Mouse (Mus musculus) erythroblast, embryonic 14.5 days (primary cell): ENCODE measurements around the gene Dlx4. TPM values are rescaled to one million over a fixed set of nuclear protein-coding genes. Genes with fewer than 3 reads are reported as not detected.

Experiments used
- H3K27me3 ChIP-seq: 2 replicates; pipeline ENCODE4 v1.6.1; 2012; ENCODE audit warnings: inconsistent platforms; ENCODE audit not compliant: control insufficient read depth
- H3K36me3 ChIP-seq: 2 replicates; pipeline ENCODE4 v1.6.1; 2012; ENCODE audit warnings: mild to moderate bottlenecking, inconsistent platforms; ENCODE audit not compliant: control insufficient read depth
- H3K4me1 ChIP-seq: 2 replicates; pipeline ENCODE4 v1.6.1; 2012; ENCODE audit warnings: inconsistent platforms; ENCODE audit not compliant: control insufficient read depth
- H3K4me3 ChIP-seq: replicated peaks from 2 replicates; pipeline ENCODE3; 2012; ENCODE audit warnings: moderate library complexity, mild to moderate bottlenecking, inconsistent platforms
- H3K9me3 ChIP-seq: 2 replicates; pipeline ENCODE4 v1.6.1; 2012; ENCODE audit warnings: low read length, inconsistent platforms, mixed read lengths; ENCODE audit not compliant: control insufficient read depth
- GATA1 ChIP-seq: IDR thresholded peaks from 2 replicates; pipeline ENCODE4 v1.6.1; 2012; ENCODE audit warnings: low read length, inconsistent platforms, mixed read lengths
- TAL1 ChIP-seq: IDR thresholded peaks from 3 replicates; pipeline ENCODE4 v1.6.1; 2012; ENCODE audit warnings: low read length, inconsistent platforms, mixed read lengths
- polyA plus RNA-seq: library from polyadenylated mRNA; stranded (reverse); fragments of >175 nt; gene quantifications from 2 replicates; pipeline ENCODE4 v1.2.3, GENCODE M21; 2012

The Dlx4 gene
- polyA plus RNA-seq, 1 experiment, result not detected

DNA sequence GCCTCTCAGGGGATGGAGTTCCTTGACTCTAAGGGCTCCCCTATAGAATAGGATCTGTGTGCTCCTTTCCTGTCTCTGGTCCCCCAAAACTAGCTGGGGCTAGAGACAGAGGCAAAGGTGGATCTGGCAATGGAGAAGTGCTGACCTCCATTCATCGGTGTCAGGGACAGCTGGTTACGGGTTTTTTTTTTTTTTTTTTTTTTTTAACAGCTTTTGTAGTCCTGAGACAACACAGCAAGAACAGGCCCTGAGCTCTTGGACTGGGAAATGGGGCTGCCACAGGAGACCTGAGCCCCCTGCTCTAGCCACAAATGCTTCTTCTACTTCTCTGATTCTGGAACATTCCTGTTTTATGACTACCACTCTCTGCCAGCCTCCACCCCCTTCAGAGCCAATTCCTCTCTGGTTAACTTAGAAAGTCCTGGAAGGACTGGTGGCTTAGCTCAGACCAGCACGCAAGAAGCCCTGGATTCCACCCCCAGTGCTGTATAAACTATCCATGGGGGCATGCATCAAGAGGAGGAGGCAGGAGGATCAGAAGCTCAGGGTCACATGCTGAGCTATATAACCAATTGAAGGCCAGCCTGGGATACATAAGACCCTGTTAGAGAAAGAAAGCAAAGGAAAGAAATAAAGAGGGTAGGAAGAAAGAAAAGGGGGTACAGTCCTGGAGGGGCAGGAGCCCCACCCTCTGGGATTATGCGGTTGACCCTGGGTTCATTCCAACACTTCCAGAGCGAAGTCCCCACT, 47.5 kb downstream of the Dlx4 start:
- Histone ChIP-seq H3K36me3 (no peaks in the 10 kb centered on the region), H3K27me3 (peaks cover 7% of the 10 kb centered on the region), H3K4me3 (no peak overlapping the region), H3K4me1 (no peaks in the 10 kb centered on the region), H3K9me3 (peaks cover 3% of the 10 kb centered on the region; the same call in 1 of the 2 replicates)
- TF ChIP-seq GATA1 (no peak), TAL1 (no peak)

DNA sequence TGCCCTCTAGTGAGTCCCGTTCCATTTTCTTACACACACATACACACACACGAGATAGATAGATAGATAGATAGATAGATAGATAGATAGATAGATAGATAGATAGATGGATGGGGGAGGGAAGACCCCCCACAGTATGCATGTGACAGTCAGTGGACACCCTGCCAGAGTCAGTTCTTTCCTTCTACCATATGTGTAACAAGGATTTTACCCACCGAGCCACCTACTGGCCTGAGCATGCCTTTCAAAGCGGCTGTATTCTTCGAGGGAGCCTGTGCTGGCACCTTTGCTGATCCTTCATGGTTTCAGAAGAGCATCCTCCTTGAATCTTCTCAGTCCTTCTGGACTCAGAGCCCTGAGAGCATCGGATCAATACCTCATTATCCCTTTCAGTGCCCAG, 48.2 kb downstream of the Dlx4 start:
- no peak overlapping the region for H3K4me3 ChIP-seq
- peaks cover 5% of the 10 kb centered on the region; the same call in 1 of the 2 replicates for H3K27me3 ChIP-seq
- no peaks in the 10 kb centered on the region for H3K9me3 ChIP-seq

DNA sequence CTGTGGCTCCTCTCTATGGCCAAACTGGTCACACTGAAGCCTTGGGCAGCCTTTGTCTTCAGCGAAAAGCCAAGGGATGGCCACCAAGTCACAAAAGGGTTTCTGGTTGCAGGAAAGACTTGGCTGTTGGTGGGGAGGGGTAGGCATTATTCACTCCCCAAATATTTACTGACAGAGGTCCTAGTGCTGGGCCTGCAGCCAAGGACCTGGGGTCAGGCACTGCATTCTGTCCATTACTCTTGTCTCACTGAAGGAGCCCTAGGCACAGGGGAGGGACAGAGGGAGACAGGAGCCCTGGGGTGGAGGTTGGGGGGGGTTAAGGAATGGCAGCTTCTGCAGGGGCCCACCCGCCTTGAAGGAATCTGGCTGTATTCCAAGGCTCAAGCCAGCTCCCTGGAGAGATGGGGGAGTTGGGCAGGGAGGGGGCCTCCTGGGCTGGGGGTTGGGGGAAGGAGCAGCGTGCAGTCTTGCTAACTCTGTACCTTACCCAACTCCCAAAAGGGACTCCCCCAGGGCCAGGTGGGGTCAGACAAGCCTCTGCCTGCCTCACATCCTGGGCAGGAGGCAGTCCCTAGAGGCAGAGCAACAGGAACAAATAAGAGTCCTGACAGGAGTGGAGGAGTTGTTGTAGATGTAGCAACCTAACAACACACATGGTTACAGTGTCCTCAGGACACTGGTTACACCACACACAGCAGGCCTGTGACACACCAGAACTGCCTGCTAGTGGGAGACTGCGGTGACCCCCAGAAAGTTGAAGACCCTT, 49.3 kb downstream of the Dlx4 start:
- Histone ChIP-seq H3K4me1 (no peaks in the 10 kb centered on the region), H3K4me3 (no peak overlapping the region), H3K9me3 (no peaks in the 10 kb centered on the region), H3K27me3 (peaks cover 5% of the 10 kb centered on the region; the same call in 1 of the 2 replicates), H3K36me3 (no peaks in the 10 kb centered on the region)
- TF ChIP-seq TAL1, result no peak
- TF ChIP-seq GATA1, result no peak

More for the DNA sequence above, 48.2 kb downstream of the Dlx4 start:
- H3K4me1 ChIP-seq, result no peaks in the 10 kb centered on the region
- H3K36me3 ChIP-seq, result no peaks in the 10 kb centered on the region
- TF ChIP-seq GATA1 (no peak), TAL1 (no peak)

DNA sequence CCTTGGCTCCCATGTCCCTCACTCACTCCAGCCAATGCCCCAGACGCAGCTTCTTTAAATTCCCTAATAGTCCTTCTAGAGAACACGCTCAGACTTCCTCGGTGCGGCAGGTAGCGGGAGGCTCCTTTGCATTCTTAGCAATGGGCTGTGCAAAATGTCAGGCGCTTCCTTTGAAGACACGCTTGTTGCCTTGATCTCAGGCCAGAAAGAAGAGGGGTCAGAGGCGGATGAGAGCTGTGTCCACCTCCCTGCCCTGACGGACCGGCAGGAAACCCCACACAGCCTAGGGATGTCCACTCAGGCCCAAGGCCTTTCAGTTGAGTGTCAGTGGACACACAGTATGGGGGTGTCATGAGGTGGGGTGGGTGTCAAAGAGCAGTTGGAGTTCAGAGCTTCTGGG, 50.5 kb downstream of the Dlx4 start:
- Histone ChIP-seq H3K4me3 (no peak overlapping the region), H3K9me3 (no peaks in the 10 kb centered on the region), H3K27me3 (peaks cover under 1% of the 10 kb centered on the region; the same call in 1 of the 2 replicates), H3K36me3 (no peaks in the 10 kb centered on the region), H3K4me1 (no peaks in the 10 kb centered on the region)
- TF ChIP-seq TAL1, result no peak
- TF ChIP-seq GATA1, result no peak

DNA sequence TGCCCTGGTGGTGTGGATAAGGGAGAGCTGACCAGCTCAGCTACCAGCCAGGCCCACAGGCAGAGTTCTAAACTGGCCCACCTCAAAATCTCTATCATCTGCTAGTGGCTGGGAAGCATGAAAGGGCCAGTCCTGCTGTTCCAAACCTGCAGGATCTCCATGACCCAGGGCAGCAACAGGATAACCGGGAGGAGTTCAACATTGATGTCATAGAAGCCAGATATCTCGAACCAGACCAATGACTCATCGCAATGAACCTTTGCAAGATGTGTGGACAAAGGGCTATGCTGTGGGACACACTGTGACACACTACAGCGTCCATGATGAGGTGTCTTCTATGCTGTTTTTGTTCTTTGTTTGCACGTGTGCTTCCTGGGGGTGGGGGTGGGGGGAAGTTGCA, 53.0 kb downstream of the Dlx4 start:
- Histone ChIP-seq H3K36me3 (no peaks in the 10 kb centered on the region), H3K4me1 (no peaks in the 10 kb centered on the region), H3K9me3 (no peaks in the 10 kb centered on the region), H3K27me3 (peaks cover 5% of the 10 kb centered on the region), H3K4me3 (no peak overlapping the region)
- TF ChIP-seq TAL1 (no peak), GATA1 (no peak)

Other genes starting within 250 kb of the Dlx4 start
- gene Col1a1, start 210.0 kb downstream of the Dlx4 start, polyA plus RNA-seq, result 0.01 TPM in 2 replicates
- not detected in 2 replicates for gene Hils1, start 178.7 kb downstream of the Dlx4 start, polyA plus RNA-seq
- gene Sgca, start 169.9 kb downstream of the Dlx4 start, polyA plus RNA-seq, result not detected in 2 replicates
- 29.1 and 31.4 TPM in 2 replicates for gene Ppp1r9b, start 155.2 kb downstream of the Dlx4 start, polyA plus RNA-seq
- 123 and 135 TPM in 2 replicates for gene Samd14, start 136.4 kb downstream of the Dlx4 start, polyA plus RNA-seq
- 4.0 and 7.2 TPM in 2 replicates for gene Pdk2, start 104.9 kb downstream of the Dlx4 start, polyA plus RNA-seq
- gene Itga3, start 69.5 kb downstream of the Dlx4 start, polyA plus RNA-seq, result 0.01 and 0.03 TPM in 2 replicates
- not detected in 2 replicates for gene Dlx3, start 26.1 kb downstream of the Dlx4 start, polyA plus RNA-seq
- not detected in 2 replicates for gene Tac4, start 115.3 kb upstream of the Dlx4 start, polyA plus RNA-seq
- 1.3 and 1.4 TPM in 2 replicates for gene Kat7, start 164.0 kb upstream of the Dlx4 start, polyA plus RNA-seq
- gene Fam117a, start 190.8 kb upstream of the Dlx4 start, polyA plus RNA-seq, result 184 and 248 TPM in 2 replicates
- gene Slc35b1, start 238.4 kb upstream of the Dlx4 start, polyA plus RNA-seq, result 0.78 and 0.98 TPM in 2 replicates